Mouse (Mus musculus) E14TG2a.4 (cell line): ENCODE results near the gene Cpm.

Experiments
- CTCF ChIP-seq: conservative IDR thresholded peaks from 2 replicates; pipeline ENCODE4 v1.5.1; 2014; ENCODE audit warnings: low read length
- NANOG ChIP-seq: IDR thresholded peaks from 2 replicates; pipeline ENCODE4 v1.6.1; 2014; ENCODE audit warnings: borderline replicate concordance, low read length, mixed read lengths
- POU5F1 ChIP-seq: IDR thresholded peaks from 2 replicates; pipeline ENCODE4 v1.6.1; 2014; ENCODE audit warnings: low read length, borderline replicate concordance

DNA sequence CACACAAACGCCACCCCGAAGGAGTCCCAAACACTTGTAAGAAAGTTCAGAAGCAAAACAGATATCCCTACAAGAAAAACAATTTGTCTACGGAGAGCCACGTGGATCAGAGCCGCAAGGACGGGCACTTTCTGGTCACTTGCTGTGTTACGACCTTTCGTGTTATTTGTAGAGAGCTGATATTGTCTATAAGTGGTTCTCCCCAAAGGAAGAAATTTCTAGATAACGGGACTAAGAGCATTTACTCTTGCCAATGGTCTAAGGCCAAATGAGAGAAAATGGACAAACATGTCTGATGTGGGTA lies 54.4 kb downstream of the Cpm start:
- no peak for TF ChIP-seq CTCF
- no peak for TF ChIP-seq NANOG
- no peak for TF ChIP-seq POU5F1
